18 mouse cellular contexts compared by ENCODE assay signal in genomic region chr10:68153344-68154045, GRCm38 (mm10).
DNase-seq lines count a peak whose midpoint lies in the region; ATAC-seq and TF ChIP-seq lines count a peak whose summit lies in the region.
"Had no signal": no experiment of that assay in that cellular context is flagged by ENCODE, and none has a peak within 500 bp of the region (broad histone marks: within the 10 kb centered on the region; RNA-seq: fewer than 3 reads in every experiment).

No protein-coding gene starts in this region.

- no peak overlapping the region for H3K4me3 ChIP-seq in forebrain, embryonic 12.5 days (replicated peaks)
- peak overlapping the region; percentile 11 for H3K4me3 ChIP-seq in forebrain, embryonic 16.5 days (replicated peaks; ENCODE audit: low read length)
- H3K4me3 ChIP-seq in hindbrain, embryonic 16.5 days (ENCODE audit: low read length), result no peak overlapping the region
- H3K4me3 ChIP-seq in midbrain, postnatal 0 days (ENCODE audit: low read depth, low read length), result peak overlapping the region; percentile 9; the same call in 1 of the 2 replicates
- H3K4me3 ChIP-seq: embryonic facial prominence, embryonic 10.5 days; heart, embryonic 10.5 days; intestine, embryonic 15.5 days had no signal

- H3K27ac ChIP-seq in forebrain, embryonic 12.5 days, result 0 out of 2 replicates have a peak overlapping the region, but pooled peaks have one; percentile 42
- peak overlapping the region; percentile 44; the same call in 1 of the 2 replicates for H3K27ac ChIP-seq in forebrain, embryonic 16.5 days (ENCODE audit: low read length)
- H3K27ac ChIP-seq in hindbrain, embryonic 16.5 days (ENCODE audit: low read depth, low read length), result peak overlapping the region; percentile 40
- H3K27ac ChIP-seq in midbrain, postnatal 0 days (ENCODE audit: low read depth, low read length), result peak overlapping the region; percentile 32; the same call in 1 of the 2 replicates
- H3K27ac ChIP-seq: embryonic facial prominence, embryonic 10.5 days; heart, embryonic 10.5 days; intestine, embryonic 15.5 days had no signal

- WGBS in forebrain, embryonic 12.5 days, result 20% methylated on average over 11 of the region's 11 CpGs
- 4% methylated on average over 11 of the region's 11 CpGs for WGBS in forebrain, embryonic 16.5 days
- WGBS in hindbrain, embryonic 16.5 days, result 17% methylated on average over 11 of the region's 11 CpGs
- WGBS in midbrain, postnatal 0 days, result 25% methylated on average over 11 of the region's 11 CpGs

- 0 out of 2 replicates have a peak, but pooled peaks cover 3% of the 10 kb centered on the region for H3K36me3 ChIP-seq in forebrain, embryonic 12.5 days (replicated peaks)
- H3K36me3 ChIP-seq in forebrain, embryonic 16.5 days (ENCODE audit: control insufficient read depth, insufficient read depth), result peaks cover 2% of the 10 kb centered on the region; the same call in 1 of the 2 replicates
- no peaks in the 10 kb centered on the region for H3K36me3 ChIP-seq in hindbrain, embryonic 16.5 days (ENCODE audit: control insufficient read depth, insufficient read depth, low read length)
- no peaks in the 10 kb centered on the region for H3K36me3 ChIP-seq in midbrain, postnatal 0 days (ENCODE audit: insufficient read depth, low read length)
- H3K36me3 ChIP-seq: intestine, embryonic 15.5 days had no signal

- DNase-seq in midbrain, postnatal 0 days (ENCODE audit: low spot score), result peak; percentile 53
- DNase-seq in right cerebral cortex, postnatal 4 days, result no peak
- DNase-seq in thymus, postnatal 0 days (ENCODE audit: low spot score), result no peak
- no peak for DNase-seq in thymus, adult 18-20 months
- DNase-seq: cerebellum, adult 11 months; gastrocnemius, postnatal 36 days; heart, postnatal 10 days; kidney, postnatal 4 days; left cerebral cortex, postnatal 4 days; lung, adult 18-20 months; lung, postnatal 4 days; thymus, postnatal 4 days had no signal

- peak overlapping the region; percentile 40 for H3K4me2 ChIP-seq in forebrain, embryonic 12.5 days
- H3K4me2 ChIP-seq in forebrain, embryonic 16.5 days (ENCODE audit: low read length), result peak overlapping the region; percentile 41
- peak overlapping the region; percentile 39 for H3K4me2 ChIP-seq in hindbrain, embryonic 16.5 days (ENCODE audit: low read length)
- H3K4me2 ChIP-seq in midbrain, postnatal 0 days (ENCODE audit: low read depth, low read length, poor library complexity, severe bottlenecking), result peak overlapping the region; percentile 34
- H3K4me2 ChIP-seq: intestine, embryonic 15.5 days had no signal

- H3K9me3 ChIP-seq in forebrain, embryonic 12.5 days, result peaks cover 3% of the 10 kb centered on the region; the same call in 1 of the 2 replicates
- peaks cover 3% of the 10 kb centered on the region; the same call in 1 of the 2 replicates for H3K9me3 ChIP-seq in forebrain, embryonic 16.5 days (ENCODE audit: control insufficient read depth, low read length)
- 0 out of 2 replicates have a peak, but pooled peaks cover 5% of the 10 kb centered on the region for H3K9me3 ChIP-seq in hindbrain, embryonic 16.5 days (ENCODE audit: control insufficient read depth, low read length)
- H3K9me3 ChIP-seq in midbrain, postnatal 0 days (ENCODE audit: low read length), result no peaks in the 10 kb centered on the region
- H3K9me3 ChIP-seq: heart, embryonic 10.5 days; intestine, embryonic 15.5 days had no signal

- no peak overlapping the region for H3K9ac ChIP-seq in forebrain, embryonic 12.5 days
- 0 out of 2 replicates have a peak overlapping the region, but pooled peaks have one; percentile 12 for H3K9ac ChIP-seq in forebrain, embryonic 16.5 days (replicated peaks; ENCODE audit: low read depth, low read length)
- H3K9ac ChIP-seq in hindbrain, embryonic 16.5 days (ENCODE audit: low read depth, low read length), result no peak overlapping the region
- H3K9ac ChIP-seq in midbrain, postnatal 0 days (replicated peaks; ENCODE audit: low read length, poor library complexity, severe bottlenecking), result no peak overlapping the region
- H3K9ac ChIP-seq: intestine, embryonic 15.5 days had no signal

- H3K4me1 ChIP-seq in forebrain, embryonic 12.5 days, result peaks cover 13% of the 10 kb centered on the region
- H3K4me1 ChIP-seq in forebrain, embryonic 16.5 days (replicated peaks; ENCODE audit: control insufficient read depth, insufficient read depth, low read length), result peaks cover 11% of the 10 kb centered on the region
- H3K4me1 ChIP-seq in hindbrain, embryonic 16.5 days (ENCODE audit: control insufficient read depth, insufficient read depth, low read depth, low read length), result peaks cover 10% of the 10 kb centered on the region
- H3K4me1 ChIP-seq in midbrain, postnatal 0 days (ENCODE audit: insufficient read depth, low read length), result peaks cover 5% of the 10 kb centered on the region; the same call in 1 of the 2 replicates

- TF ChIP-seq CTCF in midbrain, postnatal 0 days (IDR thresholded peaks at IDR 0.05), result no peak

- ATAC-seq in forebrain, embryonic 12.5 days (ENCODE audit: low FRiP score), result peak; percentile 44
- ATAC-seq in forebrain, embryonic 16.5 days, result peak; percentile 71
- no peak for ATAC-seq in hindbrain, embryonic 16.5 days
- no peak for ATAC-seq in midbrain, postnatal 0 days (ENCODE audit: low FRiP score)
- ATAC-seq: intestine, embryonic 15.5 days had no signal

- H3K27me3 ChIP-seq in forebrain, embryonic 12.5 days, result no peaks in the 10 kb centered on the region
- no peaks in the 10 kb centered on the region for H3K27me3 ChIP-seq in forebrain, embryonic 16.5 days (replicated peaks; ENCODE audit: control insufficient read depth, insufficient read depth, low read length)
- H3K27me3 ChIP-seq in hindbrain, embryonic 16.5 days (replicated peaks; ENCODE audit: control insufficient read depth, insufficient read depth, low read length), result no peaks in the 10 kb centered on the region
- no peaks in the 10 kb centered on the region for H3K27me3 ChIP-seq in midbrain, postnatal 0 days (ENCODE audit: insufficient read depth, low read length)
- H3K27me3 ChIP-seq: intestine, embryonic 15.5 days had no signal

Comparison
In these comparisons a context has a peak if more than half of its experiments do, and no peak if none do; other contexts are left out.
1. H3K4me3 ChIP-seq: peak in forebrain, embryonic 16.5 days (single experiment) and midbrain, postnatal 0 days (single experiment); none in forebrain, embryonic 12.5 days (single experiment) and hindbrain, embryonic 16.5 days (single experiment).
2. ATAC-seq: peak in forebrain, embryonic 12.5 days (single experiment) and forebrain, embryonic 16.5 days (single experiment); none in hindbrain, embryonic 16.5 days (single experiment) and midbrain, postnatal 0 days (single experiment).
3. Peak in every context shown above with its lines, with median percentiles within 50 percentile points of each other: H3K27ac ChIP-seq and H3K4me2 ChIP-seq.